Mouse (Mus musculus) midbrain, postnatal 0 days (tissue): ENCODE data around the gene Slc25a24. TPM values are rescaled to one million over a fixed set of nuclear protein-coding genes. Genes with fewer than 3 reads are reported as not detected.
A peak's percentile ranks its signal among the peaks of the same experiment; 100 is the strongest.

ENCODE experiments used
- ATAC-seq: fragments of 200-750 bp; cut with Nextera tagmentation; 2 replicates; pipeline ENCODE4 v1.8.0; 2017; ENCODE audit warnings: moderate number of reproducible peaks, mild to moderate bottlenecking, moderate TSS enrichment, moderate library complexity; ENCODE audit not compliant: low FRiP score
- DNase-seq: peaks from one replicate; pipeline ENCODE4 v3.0.0-alpha.2; 2015; ENCODE audit warnings: low spot score
- H3K27ac ChIP-seq: fragments of 300-500 bp; sonication (generic); 2 replicates; pipeline ENCODE4 v1.5.1; 2014; ENCODE audit warnings: low read depth, mild to moderate bottlenecking, low read length, mixed read lengths
- H3K27me3 ChIP-seq: fragments of 300-500 bp; sonication (generic); 2 replicates; pipeline ENCODE4 v1.6.1; 2014; ENCODE audit warnings: low read length, control low read depth, mixed read lengths; ENCODE audit not compliant: insufficient read depth
- H3K36me3 ChIP-seq: fragments of 300-500 bp; sonication (generic); 2 replicates; pipeline ENCODE4 v1.6.1; 2014; ENCODE audit warnings: low read length, control low read depth, mixed read lengths; ENCODE audit not compliant: insufficient read depth
- H3K4me1 ChIP-seq: fragments of 300-500 bp; sonication (generic); 2 replicates; pipeline ENCODE4 v1.6.1; 2014; ENCODE audit warnings: mild to moderate bottlenecking, control low read depth, antibody characterized with exemption, low read length, mixed read lengths; ENCODE audit not compliant: insufficient read depth
- H3K4me2 ChIP-seq: fragments of 300-500 bp; sonication (generic); 2 replicates; pipeline ENCODE4 v1.6.1; 2014; ENCODE audit warnings: low read depth, mild to moderate bottlenecking, low read length, mixed read lengths; ENCODE audit not compliant: poor library complexity, severe bottlenecking
- H3K4me3 ChIP-seq: fragments of 300-500 bp; sonication (generic); 2 replicates; pipeline ENCODE4 v1.5.1; 2014; ENCODE audit warnings: low read depth, mild to moderate bottlenecking, low read length, moderate library complexity
- H3K9ac ChIP-seq: fragments of 300-500 bp; sonication (generic); replicated peaks from 2 replicates; pipeline ENCODE4 v1.6.1; 2014; ENCODE audit warnings: mild to moderate bottlenecking, low read length, moderate library complexity, mixed read lengths; ENCODE audit not compliant: poor library complexity, severe bottlenecking
- H3K9me3 ChIP-seq: fragments of 300-500 bp; sonication (generic); 2 replicates; pipeline ENCODE4 v1.6.1; 2016; ENCODE audit warnings: low read length, control low read depth
- CTCF ChIP-seq: IDR thresholded peaks from 2 replicates; pipeline ENCODE4 v1.5.1; 2016; ENCODE audit warnings: antibody characterized with exemption, mild to moderate bottlenecking
- WGBS: fragments of 180-500 bp; shearing (Covaris S2); extraction: QIAGEN DNeasy Blood & Tissue Kit; methylation state at CpG from one replicate; pipeline ENCODE4 v1.1.7; 2014; 5-methylcytosine and 5-hydroxymethylcytosine counted together
- polyA plus RNA-seq: library from polyadenylated mRNA; unstranded; fragments of >200 nt; fragmentation: Nextera tagmentation; extraction: Ambion mirVana; gene quantifications from 2 replicates; pipeline ENCODE4 v1.2.1, GENCODE M21; 2015
- total RNA-seq: library from RNA; depleted of rRNA; stranded (reverse); fragments of >200 nt; gene quantifications from 2 replicates; pipeline ENCODE4 v1.2.3, GENCODE M21; 2014

Gene Slc25a24
- total and polyA plus RNA-seq, 2 experiments from 2014 or later, result 2.9 TPM

DNA sequence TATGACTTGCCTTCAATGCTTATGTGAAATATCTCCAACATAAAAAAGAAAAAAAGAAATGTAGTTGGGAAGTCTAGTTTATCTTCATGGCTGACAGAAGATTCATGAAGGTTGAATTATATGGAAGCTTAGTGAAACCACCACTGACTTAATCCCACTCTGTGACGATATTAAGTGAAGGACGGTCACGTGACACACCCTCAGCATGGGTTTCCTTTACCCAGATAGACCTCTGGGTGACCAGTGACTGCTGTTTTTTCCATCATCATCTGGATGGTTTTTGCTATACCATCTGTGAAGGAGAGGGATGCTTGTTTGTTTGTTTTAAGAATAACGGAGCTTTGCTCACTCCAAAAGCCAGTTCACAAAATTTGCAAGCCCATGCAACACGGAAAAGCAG is 3.4 kb upstream of the Slc25a24 start:
- DNase-seq (no peak), ATAC-seq (no peak)
- no peak overlapping the region for H3K4me3 ChIP-seq
- H3K4me1 ChIP-seq, result 0 out of 2 replicates have a peak, but pooled peaks cover 6% of the 10 kb centered on the region
- no peak for TF ChIP-seq CTCF
- no peak overlapping the region for H3K9ac ChIP-seq
- WGBS, result 81% methylated on average over 5 of the region's 5 CpGs
- H3K4me2 ChIP-seq, result no peak overlapping the region
- no peaks in the 10 kb centered on the region for H3K27me3 ChIP-seq
- H3K9me3 ChIP-seq, result no peaks in the 10 kb centered on the region; the same call in 1 of the 2 replicates
- no peaks in the 10 kb centered on the region for H3K36me3 ChIP-seq
- no peak overlapping the region for H3K27ac ChIP-seq

DNA sequence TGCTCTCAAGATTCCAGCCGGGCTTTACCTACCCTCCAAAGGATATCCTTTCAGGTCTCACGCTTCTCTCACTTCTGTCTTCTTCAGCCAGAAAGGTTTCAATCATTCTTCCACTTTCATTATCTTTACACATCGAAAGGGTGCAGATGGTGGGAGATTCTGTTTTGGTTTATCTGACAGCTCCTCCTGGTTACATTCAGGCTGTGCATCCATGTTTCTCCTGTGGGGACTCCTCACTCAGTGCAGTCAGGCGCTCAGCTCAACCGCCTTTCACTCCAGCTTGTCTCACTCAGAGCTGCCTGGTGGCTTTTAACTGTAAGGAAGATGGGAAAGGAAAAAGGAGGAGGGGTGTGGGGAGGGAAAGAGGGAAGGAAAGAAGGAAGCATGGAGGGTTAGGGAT is 3.0 kb upstream of the Slc25a24 start:
- ATAC-seq, result no peak
- no peaks in the 10 kb centered on the region for H3K36me3 ChIP-seq

DNA sequence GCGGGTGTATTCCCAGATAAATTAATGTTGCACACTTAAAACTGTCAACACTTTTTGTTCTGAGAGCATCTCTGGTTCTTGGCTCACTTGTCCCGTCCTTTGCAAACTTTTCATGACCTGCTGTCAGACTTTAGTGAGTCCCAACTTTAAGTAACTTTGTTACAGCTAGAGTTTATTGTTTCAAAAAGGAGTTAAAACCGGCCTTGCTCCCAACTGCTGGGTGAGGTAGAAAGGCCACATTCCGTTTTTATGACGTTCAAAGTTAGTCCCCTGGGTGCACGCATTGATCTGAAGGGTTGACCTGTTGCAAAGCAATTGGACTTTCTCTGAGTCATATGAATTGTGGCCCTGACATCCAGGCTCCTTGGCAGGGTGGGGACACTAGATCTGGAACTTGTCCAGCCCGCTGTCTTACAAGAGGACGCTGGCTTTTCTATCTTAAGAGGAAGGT is 607 bp downstream of the Slc25a24 start:
- Histone ChIP-seq H3K9ac (peak overlapping the region; percentile 68), H3K4me3 (peak overlapping the region; percentile 59), H3K4me1 (0 out of 2 replicates have a peak, but pooled peaks cover 6% of the 10 kb centered on the region), H3K27me3 (no peaks in the 10 kb centered on the region), H3K36me3 (no peaks in the 10 kb centered on the region), H3K9me3 (no peaks in the 10 kb centered on the region), H3K4me2 (peak overlapping the region; percentile 90), H3K27ac (no peak overlapping the region)
- DNase-seq (peak; percentile 20), ATAC-seq (no peak)
- WGBS, result 11% methylated on average over 8 of the region's 8 CpGs
- TF ChIP-seq CTCF, result no peak

More for the DNA sequence above, 3.0 kb upstream of the Slc25a24 start:
- no peaks in the 10 kb centered on the region; the same call in 1 of the 2 replicates for H3K9me3 ChIP-seq
- 0 out of 2 replicates have a peak, but pooled peaks cover 6% of the 10 kb centered on the region for H3K4me1 ChIP-seq
- WGBS, result 86% methylated on average over 5 of the region's 5 CpGs
- no peaks in the 10 kb centered on the region for H3K27me3 ChIP-seq
- H3K27ac ChIP-seq, result no peak overlapping the region
- H3K4me3 ChIP-seq, result no peak overlapping the region
- no peak overlapping the region for H3K4me2 ChIP-seq
- TF ChIP-seq CTCF, result no peak
- no peak for DNase-seq
- no peak overlapping the region for H3K9ac ChIP-seq

DNA sequence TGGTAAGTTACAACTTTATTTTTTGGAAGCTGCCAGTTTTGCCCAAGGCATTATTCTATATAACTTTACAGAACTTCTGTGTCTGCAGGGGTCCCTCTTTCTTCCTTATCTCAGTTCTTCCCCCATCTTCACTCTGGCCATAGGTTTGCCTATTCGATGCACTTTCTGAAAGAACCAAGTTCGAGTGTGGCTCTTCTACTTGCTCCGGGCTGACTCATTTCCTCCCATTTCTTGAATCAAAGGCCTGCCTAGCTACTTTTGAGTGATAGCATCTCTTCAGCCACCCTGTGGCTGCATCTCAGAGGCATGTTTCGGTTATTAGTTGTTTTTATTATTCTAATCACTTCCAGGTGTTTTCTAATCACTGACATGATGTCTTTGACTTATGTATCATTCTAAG is 1.1 kb downstream of the Slc25a24 start:
- no peak overlapping the region for H3K4me3 ChIP-seq
- no peak overlapping the region for H3K9ac ChIP-seq
- no peak overlapping the region for H3K4me2 ChIP-seq
- H3K4me1 ChIP-seq, result 0 out of 2 replicates have a peak, but pooled peaks cover 6% of the 10 kb centered on the region
- DNase-seq (no peak), ATAC-seq (no peak)
- H3K27me3 ChIP-seq, result no peaks in the 10 kb centered on the region
- WGBS, result 60% methylated on average over 4 of the region's 4 CpGs
- no peak overlapping the region for H3K27ac ChIP-seq
- H3K9me3 ChIP-seq, result no peaks in the 10 kb centered on the region
- no peaks in the 10 kb centered on the region for H3K36me3 ChIP-seq
- TF ChIP-seq CTCF, result no peak

DNA sequence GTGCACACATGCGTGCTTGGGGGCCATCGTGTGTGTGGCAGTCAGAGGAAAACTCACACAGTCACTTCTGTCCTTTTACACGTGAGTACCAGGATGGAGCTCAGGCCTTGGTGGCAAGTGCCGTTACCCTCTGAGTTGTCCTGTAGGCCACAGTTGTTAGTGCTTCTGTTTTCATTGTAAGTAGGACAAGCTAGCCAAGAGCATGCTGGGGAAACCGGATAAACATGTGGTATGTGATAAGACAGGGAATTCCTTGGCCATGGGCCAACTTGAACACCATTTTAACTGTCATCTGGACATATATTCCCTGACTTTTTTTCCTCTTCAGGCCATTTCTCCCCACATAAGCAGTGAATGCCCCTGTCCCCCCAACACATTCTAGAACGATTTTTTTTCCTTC is 2.6 kb downstream of the Slc25a24 start:
- Histone ChIP-seq H3K9ac (no peak overlapping the region), H3K4me1 (0 out of 2 replicates have a peak, but pooled peaks cover 6% of the 10 kb centered on the region), H3K27ac (no peak overlapping the region), H3K4me3 (no peak overlapping the region), H3K27me3 (no peaks in the 10 kb centered on the region), H3K9me3 (no peaks in the 10 kb centered on the region), H3K4me2 (no peak overlapping the region), H3K36me3 (no peaks in the 10 kb centered on the region)
- no peak for ATAC-seq
- DNase-seq, result no peak
- 84% methylated on average over 6 of the region's 6 CpGs for WGBS
- no peak for TF ChIP-seq CTCF

DNA sequence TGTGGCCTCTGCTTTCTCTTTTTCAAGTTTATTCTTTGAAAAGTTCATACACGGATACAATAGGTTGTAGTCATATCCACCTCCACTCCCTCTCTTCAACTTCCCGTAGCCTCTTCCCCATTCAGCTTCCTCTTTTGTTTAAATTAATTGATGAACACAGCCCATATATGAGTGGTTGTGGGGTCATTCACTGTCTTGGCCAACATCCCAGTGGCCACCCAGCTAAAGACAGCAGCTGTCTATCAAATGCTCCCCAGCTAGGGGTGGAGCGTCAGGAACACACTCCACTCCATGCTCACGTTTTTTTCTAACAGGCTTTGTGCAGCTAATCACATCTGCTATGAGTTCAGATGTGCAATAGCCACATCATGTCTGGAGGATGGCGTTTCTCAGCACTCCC is 6.8 kb downstream of the Slc25a24 start:
- Histone ChIP-seq H3K4me2 (no peak overlapping the region), H3K36me3 (no peaks in the 10 kb centered on the region), H3K4me1 (no peaks in the 10 kb centered on the region), H3K9me3 (no peaks in the 10 kb centered on the region), H3K27ac (no peak overlapping the region), H3K9ac (no peak overlapping the region), H3K4me3 (no peak overlapping the region), H3K27me3 (no peaks in the 10 kb centered on the region)
- no peak for TF ChIP-seq CTCF
- 68% methylated on average over 5 of the region's 5 CpGs for WGBS
- ATAC-seq (no peak), DNase-seq (no peak)
